Mouse (Mus musculus) embryonic facial prominence, embryonic 11.5 days (tissue): ENCODE measurements at regions not wholly inside any gene's neighbourhood (a gene's known extent, or its start where the extent isn't known, plus 50 kb on each side); places are given as distances from the start of the nearest gene placed in this dataset.

Source experiments
- ATAC-seq: fragments of 200-750 bp; cut with Nextera tagmentation; replicated peaks from 2 replicates; pipeline ENCODE4 v1.8.0; 2017; ENCODE audit warnings: low read depth; ENCODE audit not compliant: insufficient number of reproducible peaks, low FRiP score, low TSS enrichment
- DNase-seq: peaks from one replicate; pipeline ENCODE4 v3.0.0-alpha.2; 2015; ENCODE audit warnings: low spot score
- H3K27ac ChIP-seq: fragments of 300-500 bp; sonication (generic); replicated peaks from 2 replicates; pipeline ENCODE4 v1.5.1; 2014; ENCODE audit warnings: mild to moderate bottlenecking, low read depth, low read length, control low read depth
- H3K27me3 ChIP-seq: fragments of 300-500 bp; sonication (generic); 2 replicates; pipeline ENCODE4 v1.6.1; 2014; ENCODE audit warnings: mild to moderate bottlenecking, low read length, moderate library complexity, mixed read lengths; ENCODE audit not compliant: control insufficient read depth, insufficient read depth
- H3K36me3 ChIP-seq: fragments of 300-500 bp; sonication (generic); replicated peaks from 2 replicates; pipeline ENCODE4 v1.6.1; 2014; ENCODE audit warnings: low read depth, mild to moderate bottlenecking, low read length, moderate library complexity, mixed read lengths; ENCODE audit not compliant: control insufficient read depth, insufficient read depth
- H3K4me1 ChIP-seq: fragments of 300-500 bp; sonication (generic); 2 replicates; pipeline ENCODE4 v1.6.1; 2014; ENCODE audit warnings: low read length, mixed read lengths; ENCODE audit not compliant: control insufficient read depth, insufficient read depth
- H3K4me2 ChIP-seq: fragments of 300-500 bp; sonication (generic); 2 replicates; pipeline ENCODE4 v1.6.1; 2014; ENCODE audit warnings: low read depth, mild to moderate bottlenecking, control low read depth, low read length, moderate library complexity
- H3K4me3 ChIP-seq: fragments of 300-500 bp; sonication (generic); 2 replicates; pipeline ENCODE4 v1.5.1; 2014; ENCODE audit warnings: low read depth, low read length, control low read depth
- H3K9ac ChIP-seq: fragments of 300-500 bp; sonication (generic); replicated peaks from 2 replicates; pipeline ENCODE4 v1.6.1; 2014; ENCODE audit warnings: mild to moderate bottlenecking, control low read depth, low read length
- H3K9me3 ChIP-seq: fragments of 300-500 bp; sonication (generic); replicated peaks from 2 replicates; pipeline ENCODE4 v1.6.1; 2016; ENCODE audit warnings: mild to moderate bottlenecking, low read length, inconsistent platforms, mixed read lengths; ENCODE audit not compliant: control insufficient read depth
- WGBS: fragments of 180-500 bp; shearing (Covaris S2); extraction: QIAGEN DNeasy Blood & Tissue Kit; methylation state at CpG from one replicate; pipeline ENCODE4 v1.1.7; 2014; 5-methylcytosine and 5-hydroxymethylcytosine counted together

- 47% methylated on average over 7 of the region's 7 CpGs for WGBS
- Histone ChIP-seq H3K4me3 (no peak overlapping the region), H3K4me2 (no peak overlapping the region), H3K27ac (no peak overlapping the region), H3K9ac (no peak overlapping the region), H3K36me3 (no peaks in the 10 kb centered on the region), H3K4me1 (peaks cover 3% of the 10 kb centered on the region; the same call in 1 of the 2 replicates), H3K27me3 (no peaks in the 10 kb centered on the region), H3K9me3 (no peaks in the 10 kb centered on the region)
- peak; percentile 25 for DNase-seq
- ATAC-seq = no peak
Measured at GRCm38 (mm10) chr5:138898440-138898839, 78.6 kb downstream of the Gm5294 start.

- no peak for ATAC-seq
- Histone ChIP-seq H3K4me1 (peaks cover 3% of the 10 kb centered on the region; the same call in 1 of the 2 replicates), H3K9me3 (no peaks in the 10 kb centered on the region), H3K9ac (no peak overlapping the region), H3K4me3 (no peak overlapping the region), H3K4me2 (no peak overlapping the region), H3K27ac (no peak overlapping the region), H3K36me3 (no peaks in the 10 kb centered on the region), H3K27me3 (no peaks in the 10 kb centered on the region)
- DNase-seq = no peak
- 89% methylated on average over 15 of the region's 15 CpGs for WGBS
Measured at GRCm38 (mm10) chr5:138900952-138901599, 81.2 kb downstream of the Gm5294 start.

- ATAC-seq = no peak
- Histone ChIP-seq H3K27ac (no peak overlapping the region), H3K4me2 (no peak overlapping the region), H3K27me3 (no peaks in the 10 kb centered on the region), H3K9me3 (no peaks in the 10 kb centered on the region), H3K4me3 (no peak overlapping the region), H3K4me1 (peaks cover 3% of the 10 kb centered on the region; the same call in 1 of the 2 replicates), H3K9ac (no peak overlapping the region), H3K36me3 (no peaks in the 10 kb centered on the region)
- WGBS = 81% methylated on average over 1 of the region's 1 CpGs
- DNase-seq = no peak
Measured at GRCm38 (mm10) chr5:138902316-138902715, 82.4 kb downstream of the Gm5294 start.

GRCm38 (mm10) chr5:138911769-138912710 is 85.1 kb downstream of the Pdgfa start:
- Histone ChIP-seq H3K9me3 (no peaks in the 10 kb centered on the region), H3K9ac (no peak overlapping the region), H3K27me3 (no peaks in the 10 kb centered on the region), H3K27ac (no peak overlapping the region), H3K4me1 (peaks cover 2% of the 10 kb centered on the region; the same call in 1 of the 2 replicates), H3K36me3 (no peaks in the 10 kb centered on the region), H3K4me3 (no peak overlapping the region), H3K4me2 (no peak overlapping the region)
- ATAC-seq (0 out of 2 replicates have a peak, but pooled peaks have one; percentile 49), DNase-seq (no peak)
- WGBS = 64% methylated on average over 7 of the region's 7 CpGs

GRCm38 (mm10) chr5:138912711-138913105 is 84.5 kb downstream of the Pdgfa start:
- no peak overlapping the region for H3K4me3 ChIP-seq

GRCm38 (mm10) chr5:138915068-138915467 is 82.1 kb downstream of the Pdgfa start:
- Histone ChIP-seq H3K4me3 (no peak overlapping the region), H3K9ac (no peak overlapping the region), H3K9me3 (no peaks in the 10 kb centered on the region), H3K36me3 (no peaks in the 10 kb centered on the region), H3K4me2 (no peak overlapping the region), H3K27me3 (no peaks in the 10 kb centered on the region), H3K4me1 (peaks cover 2% of the 10 kb centered on the region; the same call in 1 of the 2 replicates), H3K27ac (no peak overlapping the region)
- WGBS = 14% methylated on average over 5 of the region's 5 CpGs
- DNase-seq (no peak), ATAC-seq (no peak)

More at GRCm38 (mm10) chr5:138912711-138913105, 84.5 kb downstream of the Pdgfa start:
- ATAC-seq = no peak
- Histone ChIP-seq H3K36me3 (no peaks in the 10 kb centered on the region), H3K9ac (no peak overlapping the region), H3K27me3 (no peaks in the 10 kb centered on the region), H3K27ac (no peak overlapping the region), H3K9me3 (no peaks in the 10 kb centered on the region), H3K4me1 (peaks cover 2% of the 10 kb centered on the region; the same call in 1 of the 2 replicates), H3K4me2 (no peak overlapping the region)
- WGBS = 71% methylated on average over 7 of the region's 7 CpGs
- no peak for DNase-seq

- Histone ChIP-seq H3K9me3 (no peaks in the 10 kb centered on the region), H3K4me2 (no peak overlapping the region), H3K27me3 (no peaks in the 10 kb centered on the region), H3K4me3 (no peak overlapping the region), H3K27ac (no peak overlapping the region), H3K36me3 (no peaks in the 10 kb centered on the region), H3K9ac (no peak overlapping the region), H3K4me1 (peaks cover 2% of the 10 kb centered on the region; the same call in 1 of the 2 replicates)
- 70% methylated on average over 4 of the region's 4 CpGs for WGBS
- ATAC-seq (no peak), DNase-seq (no peak)
Measured at GRCm38 (mm10) chr5:138915496-138915895, 81.7 kb downstream of the Pdgfa start.
